Mouse (Mus musculus) lung, postnatal 14 days (tissue): ENCODE measurements around the gene Prokr1.

ENCODE experiments used
- DNase-seq: peaks from one replicate; pipeline ENCODE4 v3.0.0; 2021

Gene Prokr1

GRCm38 (mm10) chr6:87567686-87568593 lies 22.6 kb downstream of the Prokr1 start:
- peak; percentile 41 for DNase-seq

- no peak for DNase-seq
Observed at GRCm38 (mm10) chr6:87565166-87565565, 25.4 kb downstream of the Prokr1 start.

GRCm38 (mm10) chr6:87564356-87564755 lies 26.2 kb downstream of the Prokr1 start:
- no peak for DNase-seq

GRCm38 (mm10) chr6:87553724-87554123 lies 36.8 kb downstream of the Prokr1 start:
- no peak for DNase-seq

- DNase-seq = no peak
Observed at GRCm38 (mm10) chr6:87552054-87552807, 38.3 kb downstream of the Prokr1 start.

- no peak for DNase-seq
Observed at GRCm38 (mm10) chr6:87547836-87548235, 42.7 kb downstream of the Prokr1 start.

GRCm38 (mm10) chr6:87547431-87547830 lies 43.1 kb downstream of the Prokr1 start:
- no peak for DNase-seq

GRCm38 (mm10) chr6:87545331-87546217 lies 45.0 kb downstream of the Prokr1 start:
- DNase-seq = no peak

- DNase-seq = peak; percentile 69
Observed at GRCm38 (mm10) chr6:87542027-87542426, 48.5 kb downstream of the Prokr1 start.

- peak; percentile 24 for DNase-seq
Observed at GRCm38 (mm10) chr6:87541171-87541571, 49.4 kb downstream of the Prokr1 start.

- no peak for DNase-seq
Observed at GRCm38 (mm10) chr6:87538376-87539270, 51.9 kb downstream of the Prokr1 start.

GRCm38 (mm10) chr6:87537678-87538077 lies 52.9 kb downstream of the Prokr1 start:
- DNase-seq = no peak

GRCm38 (mm10) chr6:87536270-87536669 lies 54.3 kb downstream of the Prokr1 start:
- DNase-seq = no peak

GRCm38 (mm10) chr6:87535651-87536050 lies 54.9 kb downstream of the Prokr1 start:
- no peak for DNase-seq

GRCm38 (mm10) chr6:87534855-87535575 lies 55.5 kb downstream of the Prokr1 start:
- DNase-seq = no peak

- peak; percentile 24 for DNase-seq
Observed at GRCm38 (mm10) chr6:87532953-87533710, 57.4 kb downstream of the Prokr1 start, which contains the start of gene Arhgap25. Gene Arhgap25, minus strand, starts transcription at chr6:87533259.

GRCm38 (mm10) chr6:87531456-87532015 lies 59.0 kb downstream of the Prokr1 start:
- DNase-seq = no peak

- no peak for DNase-seq
Observed at GRCm38 (mm10) chr6:87530386-87530785, 60.2 kb downstream of the Prokr1 start.
